In genomic region chr4:117682463-117682862, GRCm38 (mm10) we compare ENCODE assay signal across 8 mouse cellular contexts. TPM values are rescaled to one million over a fixed set of nuclear protein-coding genes. Genes with fewer than 3 reads are reported as not detected.
DNase-seq lines count a peak whose midpoint lies in the region; ATAC-seq and TF ChIP-seq lines count a peak whose summit lies in the region.

No protein-coding gene starts in this region.

- no peak for ATAC-seq in kidney, postnatal 0 days (replicated peaks; ENCODE audit: low FRiP score, low read depth)
- no peak for ATAC-seq in embryonic facial prominence, embryonic 12.5 days (ENCODE audit: insufficient number of reproducible peaks, insufficient read depth, low FRiP score, low TSS enrichment)
- peak; percentile 13; the same call in 1 of the 2 replicates for ATAC-seq in hindbrain, postnatal 0 days
- no peak for ATAC-seq in midbrain, embryonic 16.5 days

- peak overlapping the region; percentile 92 for H3K4me2 ChIP-seq in kidney, postnatal 0 days (ENCODE audit: low read length)
- peak overlapping the region; percentile 81 for H3K4me2 ChIP-seq in embryonic facial prominence, embryonic 12.5 days (replicated peaks)
- peak overlapping the region; percentile 83 for H3K4me2 ChIP-seq in hindbrain, postnatal 0 days (ENCODE audit: low read depth, low read length)
- peak overlapping the region; percentile 96 for H3K4me2 ChIP-seq in midbrain, embryonic 16.5 days (ENCODE audit: low read length)

- H3K4me3 ChIP-seq in kidney, postnatal 0 days (replicated peaks; ENCODE audit: low read depth, low read length): peak overlapping the region; percentile 95; the same call in 1 of the 2 replicates
- H3K4me3 ChIP-seq in embryonic facial prominence, embryonic 12.5 days: peak overlapping the region; percentile 86
- H3K4me3 ChIP-seq in hindbrain, postnatal 0 days (ENCODE audit: low read length): peak overlapping the region; percentile 94
- peak overlapping the region; percentile 92 for H3K4me3 ChIP-seq in midbrain, embryonic 16.5 days (ENCODE audit: low read depth, low read length)

- DNase-seq in kidney, postnatal 0 days (ENCODE audit: low spot score): no peak
- no peak for DNase-seq in kidney, adult 9 months
- DNase-seq in hindbrain, postnatal 0 days (ENCODE audit: low spot score): no peak
- no peak for DNase-seq in layer of hippocampus, adult 9-10 months (ENCODE audit: low spot score)
- no peak for DNase-seq in frontal cortex, postnatal 25 days (ENCODE audit: low spot score in 2 of 2)
- DNase-seq in spleen, postnatal 10 days (ENCODE audit: low spot score in 2 of 2): no peak

- 0 out of 2 replicates have a peak overlapping the region, but pooled peaks have one; percentile 1 for H3K27ac ChIP-seq in kidney, postnatal 0 days
- no peak overlapping the region for H3K27ac ChIP-seq in embryonic facial prominence, embryonic 12.5 days
- H3K27ac ChIP-seq in hindbrain, postnatal 0 days: peak overlapping the region; percentile 22; the same call in 1 of the 2 replicates
- H3K27ac ChIP-seq in midbrain, embryonic 16.5 days (ENCODE audit: low read length): peak overlapping the region; percentile 28; the same call in 1 of the 2 replicates

- H3K9me3 ChIP-seq in kidney, postnatal 0 days (replicated peaks; ENCODE audit: low read length): no peaks in the 10 kb centered on the region
- H3K9me3 ChIP-seq in embryonic facial prominence, embryonic 12.5 days: no peaks in the 10 kb centered on the region
- H3K9me3 ChIP-seq in hindbrain, postnatal 0 days (ENCODE audit: low read length): no peaks in the 10 kb centered on the region
- no peaks in the 10 kb centered on the region for H3K9me3 ChIP-seq in midbrain, embryonic 16.5 days (replicated peaks; ENCODE audit: control insufficient read depth, low read length, poor library complexity, severe bottlenecking)

- 0 out of 2 replicates have a peak overlapping the region, but pooled peaks have one; percentile 18 for H3K9ac ChIP-seq in kidney, postnatal 0 days (ENCODE audit: low read depth, low read length)
- peak overlapping the region; percentile 82; the same call in 1 of the 2 replicates for H3K9ac ChIP-seq in embryonic facial prominence, embryonic 12.5 days
- H3K9ac ChIP-seq in hindbrain, postnatal 0 days (replicated peaks; ENCODE audit: low read length): peak overlapping the region; percentile 83; the same call in 1 of the 2 replicates
- H3K9ac ChIP-seq in midbrain, embryonic 16.5 days (ENCODE audit: low read depth, low read length): peak overlapping the region; percentile 30; the same call in 1 of the 2 replicates

- no peaks in the 10 kb centered on the region for H3K27me3 ChIP-seq in kidney, postnatal 0 days (ENCODE audit: insufficient read depth, low read length)
- H3K27me3 ChIP-seq in embryonic facial prominence, embryonic 12.5 days: no peaks in the 10 kb centered on the region
- no peaks in the 10 kb centered on the region for H3K27me3 ChIP-seq in hindbrain, postnatal 0 days (ENCODE audit: insufficient read depth, low read length)
- H3K27me3 ChIP-seq in midbrain, embryonic 16.5 days (ENCODE audit: control insufficient read depth, insufficient read depth, low read depth, low read length): no peaks in the 10 kb centered on the region

- H3K4me1 ChIP-seq in kidney, postnatal 0 days (replicated peaks; ENCODE audit: insufficient read depth, low read length): peaks cover 5% of the 10 kb centered on the region; the same call in 1 of the 2 replicates
- peaks cover 7% of the 10 kb centered on the region for H3K4me1 ChIP-seq in embryonic facial prominence, embryonic 12.5 days
- peaks cover 3% of the 10 kb centered on the region; the same call in 1 of the 2 replicates for H3K4me1 ChIP-seq in hindbrain, postnatal 0 days (ENCODE audit: insufficient read depth, low read length)
- H3K4me1 ChIP-seq in midbrain, embryonic 16.5 days (ENCODE audit: control insufficient read depth, insufficient read depth, low read length): peaks cover 16% of the 10 kb centered on the region

- no peak for TF ChIP-seq CTCF in kidney, postnatal 0 days (IDR thresholded peaks at IDR 0.05; ENCODE audit: low read depth)
- no peak for TF ChIP-seq CTCF in hindbrain, postnatal 0 days (IDR thresholded peaks at IDR 0.05; ENCODE audit: low read depth)

- peaks cover 26% of the 10 kb centered on the region for H3K36me3 ChIP-seq in kidney, postnatal 0 days (ENCODE audit: insufficient read depth, low read length)
- peaks cover 33% of the 10 kb centered on the region for H3K36me3 ChIP-seq in embryonic facial prominence, embryonic 12.5 days
- H3K36me3 ChIP-seq in hindbrain, postnatal 0 days (ENCODE audit: insufficient read depth, low read length): peaks cover 26% of the 10 kb centered on the region
- H3K36me3 ChIP-seq in midbrain, embryonic 16.5 days (ENCODE audit: control insufficient read depth, insufficient read depth, low read length): peaks cover 4% of the 10 kb centered on the region; the same call in 1 of the 2 replicates

RNA-seq across cellular contexts. Expression of gene Dmap1, which starts 0.4 kb away (rescaled TPM):
- 46.6 and 49.3 TPM in 2 replicates for polyA plus RNA-seq in kidney, postnatal 0 days (2015; fragmentation: Nextera tagmentation; extraction: Ambion mirVana)
- 81.0 and 82.6 TPM in 2 replicates for polyA plus RNA-seq in embryonic facial prominence, embryonic 12.5 days (2016; fragmentation: Nextera tagmentation; extraction: Ambion mirVana)
- total RNA-seq in hindbrain, postnatal 0 days (2014; rRNA removed): 67.5 and 75.5 TPM in 2 replicates
- 76.5 and 81.4 TPM in 2 replicates for polyA plus RNA-seq in hindbrain, postnatal 0 days (2015; fragmentation: Nextera tagmentation; extraction: Ambion mirVana)
- polyA plus RNA-seq in midbrain, embryonic 16.5 days (2015; fragmentation: Nextera tagmentation; extraction: Ambion mirVana): 81.9 and 83.3 TPM in 2 replicates

RNA-seq across cellular contexts. Expression of gene Gm12845, which starts 41.7 kb away (rescaled TPM):
- not detected in 2 replicates for polyA plus RNA-seq in kidney, postnatal 0 days (2015; fragmentation: Nextera tagmentation; extraction: Ambion mirVana)
- not detected in 2 replicates for polyA plus RNA-seq in embryonic facial prominence, embryonic 12.5 days (2016; fragmentation: Nextera tagmentation; extraction: Ambion mirVana)
- total RNA-seq in hindbrain, postnatal 0 days (2014; rRNA removed): not detected in 2 replicates
- polyA plus RNA-seq in hindbrain, postnatal 0 days (2015; fragmentation: Nextera tagmentation; extraction: Ambion mirVana): not detected in 2 replicates
- not detected in 2 replicates for polyA plus RNA-seq in midbrain, embryonic 16.5 days (2015; fragmentation: Nextera tagmentation; extraction: Ambion mirVana)

Comparison
In these comparisons a context has a peak if more than half of its experiments do, and no peak if none do; other contexts are left out.
1. H3K9ac ChIP-seq: peak in every context shown above with its lines; median percentile 83 in hindbrain, postnatal 0 days; 82 in embryonic facial prominence, embryonic 12.5 days; 30 in midbrain, embryonic 16.5 days; 18 in kidney, postnatal 0 days.